Mouse (Mus musculus): ENCODE data around the gene Kcnk2. TPM values are rescaled to one million over a fixed set of nuclear protein-coding genes. Genes with fewer than 3 reads are reported as not detected.

The Kcnk2 gene
- total and polyA plus RNA-seq, 3 experiments = 1.5 to 2.0 (median 1.9) TPM

DNA sequence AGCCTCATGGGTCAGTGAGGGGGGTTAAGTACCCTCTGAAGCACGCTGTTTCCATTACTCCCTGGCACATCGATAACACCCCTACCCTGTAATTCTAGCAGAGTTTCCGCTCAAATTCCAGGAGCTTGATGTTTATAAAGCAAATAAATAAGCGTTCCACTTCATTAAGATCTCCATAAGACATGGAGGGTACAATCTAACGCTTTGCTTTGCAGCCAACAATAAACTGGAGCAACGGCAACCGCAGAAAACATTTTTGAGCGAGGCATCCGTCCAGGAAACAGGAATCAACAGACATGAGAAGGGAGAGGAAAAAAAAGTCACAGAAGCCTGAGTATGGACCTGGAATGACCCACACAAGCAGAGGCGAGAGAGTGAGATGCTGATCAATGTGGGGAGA lies 27.5 kb upstream of the Kcnk2 start:
- no peak overlapping the region for H3K9ac ChIP-seq (ENCODE audit: low read depth, low read length)
- H3K36me3 ChIP-seq (ENCODE audit: control insufficient read depth, insufficient read depth, low read length) = no peaks in the 10 kb centered on the region
- TF ChIP-seq POLR2A (IDR thresholded peaks at IDR 0.05; ENCODE audit: insufficient read depth, low read depth, low read length) (no peak), CTCF (IDR thresholded peaks at IDR 0.05) (no peak), EP300 (IDR thresholded peaks at IDR 0.05; ENCODE audit: insufficient read depth, low read depth, low read length) (no peak)
- H3K4me3 ChIP-seq = no peak overlapping the region
- H3K27ac ChIP-seq = no peak overlapping the region
- intact Hi-C loops (cut with DNase I) = no loop called here
- H3K4me1 ChIP-seq (ENCODE audit: control insufficient read depth, insufficient read depth, low read length) = no peaks in the 10 kb centered on the region
- no peak for DNase-seq
- no peaks in the 10 kb centered on the region for H3K79me2 ChIP-seq (replicated peaks; ENCODE audit: control insufficient read depth, insufficient read depth, low read length)
- WGBS = 62% methylated on average over 10 of the region's 10 CpGs
- H3K27me3 ChIP-seq (ENCODE audit: control insufficient read depth, insufficient read depth, low read length) = no peaks in the 10 kb centered on the region

DNA sequence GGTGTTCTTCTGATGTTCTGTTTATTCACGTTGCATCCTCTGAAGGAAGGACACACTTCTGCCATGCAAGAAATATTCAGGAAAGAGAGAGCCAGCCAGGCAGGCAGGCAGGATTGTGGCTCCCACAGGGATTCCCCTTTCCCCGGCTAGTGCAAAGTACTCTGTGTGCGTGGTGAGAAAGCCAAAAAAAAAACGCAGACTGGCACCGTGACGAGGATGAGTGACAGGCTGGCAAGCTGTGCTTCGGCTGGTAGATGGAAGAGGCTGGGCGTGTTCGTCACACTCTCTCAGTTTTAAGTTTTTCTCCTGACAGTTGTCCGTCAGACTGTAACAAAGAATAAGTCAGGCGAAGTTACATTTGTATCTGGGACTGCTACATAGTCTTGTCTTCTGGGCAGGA lies 24.2 kb upstream of the Kcnk2 start:
- H3K27me3 ChIP-seq (ENCODE audit: control insufficient read depth, insufficient read depth, low read length) = no peaks in the 10 kb centered on the region
- no peaks in the 10 kb centered on the region for H3K4me1 ChIP-seq (ENCODE audit: control insufficient read depth, insufficient read depth, low read length)
- H3K36me3 ChIP-seq (ENCODE audit: control insufficient read depth, insufficient read depth, low read length) = no peaks in the 10 kb centered on the region
- no peak overlapping the region for H3K9ac ChIP-seq (ENCODE audit: low read depth, low read length)
- TF ChIP-seq EP300 (IDR thresholded peaks at IDR 0.05; ENCODE audit: insufficient read depth, low read depth, low read length) (no peak), POLR2A (IDR thresholded peaks at IDR 0.05; ENCODE audit: insufficient read depth, low read depth, low read length) (no peak), CTCF (IDR thresholded peaks at IDR 0.05) (no peak)
- intact Hi-C loops (cut with DNase I) = no loop called here
- DNase-seq = no peak
- no peak overlapping the region for H3K4me3 ChIP-seq
- H3K79me2 ChIP-seq (replicated peaks; ENCODE audit: control insufficient read depth, insufficient read depth, low read length) = no peaks in the 10 kb centered on the region
- no peak overlapping the region for H3K27ac ChIP-seq
- 84% methylated on average over 11 of the region's 11 CpGs for WGBS

DNA sequence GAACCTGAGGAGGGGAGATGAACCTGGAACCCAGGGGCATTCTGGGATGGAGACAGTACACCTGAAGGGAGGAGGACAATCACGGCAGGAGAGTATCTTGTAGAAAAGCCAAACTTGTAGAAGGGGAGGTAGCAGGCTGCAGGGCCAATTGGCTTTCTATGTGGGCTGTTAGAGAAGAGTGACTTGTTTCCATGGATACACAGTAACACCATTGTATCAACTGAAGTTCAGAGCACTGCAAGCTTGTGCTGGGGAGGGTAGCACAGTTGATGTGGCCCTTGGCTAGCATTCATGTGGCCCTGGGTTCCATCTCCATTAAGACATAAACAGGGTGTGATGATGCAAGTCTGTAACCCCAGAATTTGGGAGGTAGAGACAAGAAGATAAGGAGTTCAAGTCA lies 17.8 kb upstream of the Kcnk2 start:
- no peaks in the 10 kb centered on the region for H3K4me1 ChIP-seq (ENCODE audit: control insufficient read depth, insufficient read depth, low read length)
- no peak for DNase-seq
- H3K79me2 ChIP-seq (replicated peaks; ENCODE audit: control insufficient read depth, insufficient read depth, low read length) = no peaks in the 10 kb centered on the region
- no peaks in the 10 kb centered on the region for H3K36me3 ChIP-seq (ENCODE audit: control insufficient read depth, insufficient read depth, low read length)
- no peaks in the 10 kb centered on the region for H3K27me3 ChIP-seq (ENCODE audit: control insufficient read depth, insufficient read depth, low read length)
- intact Hi-C loops (cut with DNase I) = no loop called here
- TF ChIP-seq EP300 (IDR thresholded peaks at IDR 0.05; ENCODE audit: insufficient read depth, low read depth, low read length) (no peak), CTCF (IDR thresholded peaks at IDR 0.05) (no peak), POLR2A (IDR thresholded peaks at IDR 0.05; ENCODE audit: insufficient read depth, low read depth, low read length) (no peak)
- H3K27ac ChIP-seq = no peak overlapping the region
- no peak overlapping the region for H3K9ac ChIP-seq (ENCODE audit: low read depth, low read length)
- H3K4me3 ChIP-seq = no peak overlapping the region
- 64% methylated on average over 1 of the region's 1 CpGs for WGBS

GRCm38 (mm10) chr1:189409906-189410305 lies 7.8 kb upstream of the Kcnk2 start:
- Histone ChIP-seq H3K9ac (ENCODE audit: low read depth, low read length) (no peak overlapping the region), H3K36me3 (ENCODE audit: control insufficient read depth, insufficient read depth, low read length) (no peaks in the 10 kb centered on the region), H3K27ac (no peak overlapping the region), H3K79me2 (replicated peaks; ENCODE audit: control insufficient read depth, insufficient read depth, low read length) (no peaks in the 10 kb centered on the region), H3K27me3 (ENCODE audit: control insufficient read depth, insufficient read depth, low read length) (no peaks in the 10 kb centered on the region), H3K4me3 (no peak overlapping the region), H3K4me1 (ENCODE audit: control insufficient read depth, insufficient read depth, low read length) (peaks cover 1% of the 10 kb centered on the region; the same call in 1 of the 2 replicates)
- no peak for DNase-seq
- WGBS = 89% methylated on average over 6 of the region's 6 CpGs
- intact Hi-C loops (cut with DNase I) = no loop called here
- TF ChIP-seq CTCF (IDR thresholded peaks at IDR 0.05) (no peak), EP300 (IDR thresholded peaks at IDR 0.05; ENCODE audit: insufficient read depth, low read depth, low read length) (no peak), POLR2A (IDR thresholded peaks at IDR 0.05; ENCODE audit: insufficient read depth, low read depth, low read length) (no peak)

DNA sequence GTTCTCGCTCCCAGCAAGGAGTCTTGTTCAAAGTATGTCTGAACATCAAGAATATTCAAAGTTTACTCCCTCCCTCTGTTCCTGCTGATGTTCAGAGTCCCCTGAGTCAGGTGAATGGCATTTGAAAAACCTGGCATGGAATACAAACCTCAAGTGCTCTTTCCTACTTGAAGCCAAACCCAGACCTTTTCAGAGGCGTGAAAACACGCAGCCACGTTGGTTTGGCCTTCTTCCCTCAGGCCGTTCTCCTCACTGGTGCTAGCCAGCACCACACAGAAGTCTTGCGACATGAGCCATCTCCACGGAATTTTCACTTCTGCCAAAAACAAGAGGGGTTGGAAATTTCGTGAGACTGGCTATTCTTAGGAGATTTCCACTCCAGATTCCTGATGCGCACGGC lies 3.1 kb upstream of the Kcnk2 start:
- no peak overlapping the region for H3K9ac ChIP-seq (ENCODE audit: low read depth, low read length)
- peak; percentile 32 to 60 for DNase-seq
- TF ChIP-seq EP300 (IDR thresholded peaks at IDR 0.05; ENCODE audit: insufficient read depth, low read depth, low read length) (no peak), POLR2A (IDR thresholded peaks at IDR 0.05; ENCODE audit: insufficient read depth, low read depth, low read length) (no peak), CTCF (IDR thresholded peaks at IDR 0.05) (no peak)
- H3K36me3 ChIP-seq (ENCODE audit: control insufficient read depth, insufficient read depth, low read length) = no peaks in the 10 kb centered on the region
- H3K4me1 ChIP-seq (ENCODE audit: control insufficient read depth, insufficient read depth, low read length) = peaks cover 1% of the 10 kb centered on the region; the same call in 1 of the 2 replicates
- H3K79me2 ChIP-seq (replicated peaks; ENCODE audit: control insufficient read depth, insufficient read depth, low read length) = no peaks in the 10 kb centered on the region
- intact Hi-C loops (cut with DNase I) = no loop called here
- no peak overlapping the region for H3K27ac ChIP-seq
- H3K4me3 ChIP-seq = no peak overlapping the region
- 44% methylated on average over 10 of the region's 10 CpGs for WGBS
- no peaks in the 10 kb centered on the region for H3K27me3 ChIP-seq (ENCODE audit: control insufficient read depth, insufficient read depth, low read length)

DNA sequence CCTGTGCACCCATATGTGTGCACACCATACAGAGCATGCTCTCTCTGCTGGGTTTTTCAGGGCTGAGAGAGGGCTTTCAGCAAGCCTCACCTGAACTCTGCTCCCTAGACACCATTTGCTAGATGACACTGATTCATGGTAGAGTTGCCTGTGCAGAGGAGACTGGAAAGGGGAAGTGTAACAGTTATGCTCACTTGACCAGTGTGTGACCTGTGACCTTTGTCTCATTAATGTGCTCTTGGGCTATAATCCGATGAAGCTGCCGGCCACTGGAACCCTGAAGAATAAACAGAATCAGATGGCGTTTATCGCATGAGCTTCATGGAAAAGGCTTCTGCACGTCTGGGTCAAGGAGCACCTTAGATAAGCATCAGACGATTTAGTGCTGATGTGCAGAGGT lies 1.5 kb upstream of the Kcnk2 start:
- Histone ChIP-seq H3K27me3 (ENCODE audit: control insufficient read depth, insufficient read depth, low read length) (no peaks in the 10 kb centered on the region), H3K4me3 (no peak overlapping the region), H3K79me2 (replicated peaks; ENCODE audit: control insufficient read depth, insufficient read depth, low read length) (no peaks in the 10 kb centered on the region), H3K36me3 (ENCODE audit: control insufficient read depth, insufficient read depth, low read length) (no peaks in the 10 kb centered on the region), H3K27ac (no peak overlapping the region), H3K4me1 (ENCODE audit: control insufficient read depth, insufficient read depth, low read length) (peaks cover 1% of the 10 kb centered on the region; the same call in 1 of the 2 replicates), H3K9ac (ENCODE audit: low read depth, low read length) (no peak overlapping the region)
- no peak for DNase-seq
- no peak for TF ChIP-seq CTCF (IDR thresholded peaks at IDR 0.05)
- 85% methylated on average over 6 of the region's 6 CpGs for WGBS
- intact Hi-C loops (cut with DNase I) = no loop called here
